Mouse (Mus musculus): ENCODE measurements at regions not wholly inside any gene's neighbourhood (a gene's known extent, or its start where the extent isn't known, plus 50 kb on each side); places are given as distances from the start of the nearest gene placed in this dataset.

DNA sequence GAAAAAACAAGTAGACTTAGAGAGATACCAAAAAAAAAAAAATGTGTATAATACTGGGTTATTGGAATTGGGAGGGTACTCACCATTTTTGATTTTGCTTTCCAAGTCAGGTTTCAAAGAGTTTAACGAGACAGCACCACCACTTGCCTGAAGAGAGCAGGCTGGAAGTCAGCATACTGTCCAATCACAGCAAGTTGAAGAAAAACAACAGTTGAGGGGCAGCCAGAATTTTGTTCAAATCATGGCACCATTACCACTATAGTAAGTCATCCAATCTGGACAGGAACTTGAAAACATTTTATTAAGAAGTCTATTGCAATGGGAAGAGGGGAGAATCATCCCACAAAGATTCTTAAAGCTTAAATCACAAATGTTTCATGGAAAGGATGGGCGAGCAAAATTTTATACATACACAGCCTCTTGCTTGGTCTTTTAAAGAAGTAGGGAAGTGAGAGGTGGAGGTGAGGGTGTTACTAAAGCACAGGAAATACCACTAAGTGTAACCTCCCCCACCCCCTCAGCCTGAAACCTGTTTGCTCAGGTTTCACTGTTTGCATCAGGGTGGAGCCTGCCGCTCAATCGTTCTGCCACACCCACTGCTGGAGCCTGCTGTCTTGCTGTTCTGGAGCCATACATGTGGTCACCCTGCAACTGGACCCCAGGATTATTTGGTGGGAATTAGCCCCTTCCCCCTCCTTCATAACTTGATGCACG, 170.7 kb upstream of the 4933412E24Rik start:
- H3K27ac ChIP-seq (ENCODE audit: insufficient read depth, low read length), result peak overlapping the region; percentile 81
- 51% methylated on average over 5 of the region's 5 CpGs for WGBS
- no peaks in the 10 kb centered on the region for H3K4me1 ChIP-seq (ENCODE audit: control insufficient read depth, insufficient read depth, insufficient read length)

DNA sequence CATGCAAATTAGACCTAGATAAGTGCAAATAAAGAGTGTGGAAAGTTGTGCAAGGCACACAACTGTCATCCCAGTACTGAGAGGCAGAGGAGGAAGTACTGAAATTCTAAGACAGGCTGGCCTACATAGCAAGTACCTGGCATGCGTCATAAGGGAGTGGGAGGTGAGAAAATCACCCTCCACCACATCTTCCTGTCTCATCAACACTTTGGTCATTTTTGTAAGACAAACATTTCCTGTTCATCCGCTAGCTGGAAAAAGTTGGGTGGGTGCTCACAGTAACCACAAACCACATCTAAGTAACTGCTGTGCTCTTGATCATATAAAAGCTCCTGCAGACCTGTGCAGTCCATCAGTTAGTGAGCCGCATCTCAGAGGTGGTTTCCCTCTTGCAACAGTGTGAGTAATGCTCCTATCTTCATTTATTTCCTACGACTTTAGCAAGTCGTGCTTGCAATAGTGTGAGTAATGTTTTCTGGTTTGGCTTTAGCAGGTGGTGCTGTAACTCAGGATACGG, 125.2 kb upstream of the 4933412E24Rik start:
- H3K27me3 ChIP-seq (ENCODE audit: control insufficient read depth, insufficient read depth, low read length), result no peaks in the 10 kb centered on the region
- WGBS, result 11% methylated on average over 6 of the region's 6 CpGs
- TF ChIP-seq POLR2A (IDR thresholded peaks at IDR 0.05; ENCODE audit: low read depth, low read length) (no peak), CTCF (IDR thresholded peaks at IDR 0.05; ENCODE audit: extremely low read depth, insufficient read depth, insufficient read length, insufficient replicate concordance) (no peak)
- no peaks in the 10 kb centered on the region; the same call in 1 of the 2 replicates for H3K4me1 ChIP-seq (ENCODE audit: control insufficient read depth, insufficient read depth, insufficient read length)
- no peaks in the 10 kb centered on the region for H3K36me3 ChIP-seq (ENCODE audit: control insufficient read depth, insufficient read depth, low read length)
- DNase-seq (ENCODE audit: low read depth in 1 of 2, low spot score in 2 of 2), result peak; percentile 22 to 81
- H3K27ac ChIP-seq (ENCODE audit: insufficient read depth, low read length), result peak overlapping the region; percentile 58
- no peak overlapping the region for H3K4me3 ChIP-seq (ENCODE audit: extremely low read depth, insufficient read depth, insufficient read length)

More for the DNA sequence above, 170.7 kb upstream of the 4933412E24Rik start:
- Histone ChIP-seq H3K4me3 (ENCODE audit: extremely low read depth, insufficient read depth, insufficient read length) (peak overlapping the region; percentile 45; the same call in 1 of the 2 replicates), H3K27me3 (ENCODE audit: control insufficient read depth, insufficient read depth, low read length) (no peaks in the 10 kb centered on the region), H3K36me3 (ENCODE audit: control insufficient read depth, insufficient read depth, low read length) (no peaks in the 10 kb centered on the region)
- DNase-seq (ENCODE audit: low read depth in 1 of 2, low spot score in 2 of 2), result peak; percentile 17 to 25
- TF ChIP-seq POLR2A (IDR thresholded peaks at IDR 0.05; ENCODE audit: low read depth, low read length) (no peak), CTCF (IDR thresholded peaks at IDR 0.05; ENCODE audit: extremely low read depth, insufficient read depth, insufficient read length, insufficient replicate concordance) (no peak)

DNA sequence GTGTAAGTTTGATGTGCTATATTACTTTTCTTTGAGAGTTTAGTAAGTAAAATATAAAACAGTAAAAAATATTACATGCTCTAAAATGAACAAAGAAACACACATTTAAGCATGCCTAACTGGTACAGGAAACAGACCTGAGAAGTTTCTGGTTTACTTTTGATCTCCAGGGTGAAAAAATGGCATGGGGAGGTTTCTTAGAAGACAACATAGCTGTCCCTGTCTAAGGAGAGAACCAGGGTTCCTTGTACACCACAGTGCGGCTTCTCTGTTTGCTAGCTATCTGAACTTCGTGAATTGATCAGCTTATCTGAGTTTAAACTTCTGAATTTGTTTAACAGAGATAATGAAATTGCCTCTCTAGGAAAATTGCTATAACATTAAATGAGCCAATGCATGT, 120.3 kb upstream of the 4933412E24Rik start:
- no peak for DNase-seq (ENCODE audit: low read depth in 1 of 2, low spot score in 2 of 2)
- no peak overlapping the region for H3K4me3 ChIP-seq (ENCODE audit: extremely low read depth, insufficient read depth, insufficient read length)
- H3K27me3 ChIP-seq (ENCODE audit: control insufficient read depth, insufficient read depth, low read length), result no peaks in the 10 kb centered on the region
- WGBS, result 69% methylated on average over 2 of the region's 2 CpGs
- no peaks in the 10 kb centered on the region for H3K36me3 ChIP-seq (ENCODE audit: control insufficient read depth, insufficient read depth, low read length)
- H3K27ac ChIP-seq (ENCODE audit: insufficient read depth, low read length), result no peak overlapping the region
- peaks cover 3% of the 10 kb centered on the region for H3K4me1 ChIP-seq (ENCODE audit: control insufficient read depth, insufficient read depth, insufficient read length)
- TF ChIP-seq CTCF (IDR thresholded peaks at IDR 0.05; ENCODE audit: extremely low read depth, insufficient read depth, insufficient read length, insufficient replicate concordance) (no peak), POLR2A (IDR thresholded peaks at IDR 0.05; ENCODE audit: low read depth, low read length) (no peak)

DNA sequence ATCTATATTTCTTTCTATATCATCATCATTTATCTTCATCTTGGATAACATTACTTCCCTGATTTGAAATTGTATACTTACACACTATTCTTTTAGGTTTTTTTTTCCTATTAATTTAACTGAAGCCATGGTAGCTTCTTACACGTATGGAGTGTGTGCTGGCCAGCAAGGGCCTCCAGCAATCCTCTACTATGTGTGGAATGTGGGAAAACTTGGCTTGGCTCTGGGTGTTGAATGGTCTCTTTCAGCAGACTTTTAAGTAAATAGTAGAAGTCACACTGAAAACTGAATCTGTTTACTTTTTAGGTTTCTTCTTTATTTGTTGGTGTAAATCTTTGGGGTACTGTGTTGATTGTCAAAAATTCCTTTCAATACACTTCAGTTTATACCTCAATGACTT, 118.1 kb upstream of the 4933412E24Rik start:
- DNase-seq (ENCODE audit: low read depth in 1 of 2, low spot score in 2 of 2), result no peak
- H3K27ac ChIP-seq (ENCODE audit: insufficient read depth, low read length), result peak overlapping the region; percentile 29; the same call in 1 of the 2 replicates
- H3K36me3 ChIP-seq (ENCODE audit: control insufficient read depth, insufficient read depth, low read length), result no peaks in the 10 kb centered on the region
- no peaks in the 10 kb centered on the region for H3K27me3 ChIP-seq (ENCODE audit: control insufficient read depth, insufficient read depth, low read length)
- H3K4me1 ChIP-seq (ENCODE audit: control insufficient read depth, insufficient read depth, insufficient read length), result peaks cover 5% of the 10 kb centered on the region
- no peak overlapping the region for H3K4me3 ChIP-seq (ENCODE audit: extremely low read depth, insufficient read depth, insufficient read length)
- 66% methylated on average over 1 of the region's 1 CpGs for WGBS
- TF ChIP-seq CTCF (IDR thresholded peaks at IDR 0.05; ENCODE audit: extremely low read depth, insufficient read depth, insufficient read length, insufficient replicate concordance), result no peak
- no peak for TF ChIP-seq POLR2A (IDR thresholded peaks at IDR 0.05; ENCODE audit: low read depth, low read length)

GRCm38 (mm10) chr15:60132701-60133100, 116.3 kb upstream of the 4933412E24Rik start:
- no peak for TF ChIP-seq POLR2A (IDR thresholded peaks at IDR 0.05; ENCODE audit: low read depth, low read length)
- TF ChIP-seq CTCF (IDR thresholded peaks at IDR 0.05; ENCODE audit: extremely low read depth, insufficient read depth, insufficient read length, insufficient replicate concordance), result no peak
- H3K36me3 ChIP-seq (ENCODE audit: control insufficient read depth, insufficient read depth, low read length), result no peaks in the 10 kb centered on the region
- WGBS, result 58% methylated on average over 3 of the region's 3 CpGs
- H3K4me3 ChIP-seq (ENCODE audit: extremely low read depth, insufficient read depth, insufficient read length), result no peak overlapping the region
- DNase-seq (ENCODE audit: low read depth in 1 of 2, low spot score in 2 of 2), result no peak
- H3K27ac ChIP-seq (ENCODE audit: insufficient read depth, low read length), result peak overlapping the region; percentile 93
- no peaks in the 10 kb centered on the region for H3K27me3 ChIP-seq (ENCODE audit: control insufficient read depth, insufficient read depth, low read length)
- peaks cover 5% of the 10 kb centered on the region for H3K4me1 ChIP-seq (ENCODE audit: control insufficient read depth, insufficient read depth, insufficient read length)

- 64% methylated on average over 3 of the region's 3 CpGs for WGBS
Observed at GRCm38 (mm10) chr15:60124461-60124860, 108.0 kb upstream of the 4933412E24Rik start.

GRCm38 (mm10) chr15:60119926-60120325, 103.5 kb upstream of the 4933412E24Rik start:
- TF ChIP-seq CTCF (IDR thresholded peaks at IDR 0.05; ENCODE audit: extremely low read depth, insufficient read depth, insufficient read length, insufficient replicate concordance) (no peak), POLR2A (IDR thresholded peaks at IDR 0.05; ENCODE audit: low read depth, low read length) (no peak)
- peak overlapping the region; percentile 73; the same call in 1 of the 2 replicates for H3K27ac ChIP-seq (ENCODE audit: insufficient read depth, low read length)
- DNase-seq (ENCODE audit: low read depth in 1 of 2, low spot score in 2 of 2), result no peak
- H3K4me1 ChIP-seq (ENCODE audit: control insufficient read depth, insufficient read depth, insufficient read length), result no peaks in the 10 kb centered on the region; the same call in 1 of the 2 replicates
- H3K4me3 ChIP-seq (ENCODE audit: extremely low read depth, insufficient read depth, insufficient read length), result no peak overlapping the region
- H3K27me3 ChIP-seq (ENCODE audit: control insufficient read depth, insufficient read depth, low read length), result no peaks in the 10 kb centered on the region
- H3K36me3 ChIP-seq (ENCODE audit: control insufficient read depth, insufficient read depth, low read length), result no peaks in the 10 kb centered on the region
- WGBS, result 50% methylated on average over 1 of the region's 1 CpGs

More at GRCm38 (mm10) chr15:60124461-60124860, 108.0 kb upstream of the 4933412E24Rik start:
- DNase-seq (ENCODE audit: low read depth in 1 of 2, low spot score in 2 of 2), result no peak
- Histone ChIP-seq H3K4me1 (ENCODE audit: control insufficient read depth, insufficient read depth, insufficient read length) (no peaks in the 10 kb centered on the region), H3K36me3 (ENCODE audit: control insufficient read depth, insufficient read depth, low read length) (no peaks in the 10 kb centered on the region), H3K27ac (ENCODE audit: insufficient read depth, low read length) (peak overlapping the region; percentile 79; the same call in 1 of the 2 replicates), H3K4me3 (ENCODE audit: extremely low read depth, insufficient read depth, insufficient read length) (no peak overlapping the region), H3K27me3 (ENCODE audit: control insufficient read depth, insufficient read depth, low read length) (no peaks in the 10 kb centered on the region)
- TF ChIP-seq CTCF (IDR thresholded peaks at IDR 0.05; ENCODE audit: extremely low read depth, insufficient read depth, insufficient read length, insufficient replicate concordance), result no peak
- no peak for TF ChIP-seq POLR2A (IDR thresholded peaks at IDR 0.05; ENCODE audit: low read depth, low read length)

Data from spleen, adult 2 months (tissue).